Mouse (Mus musculus): Measurements from ENCODE around the gene Trove2. TPM values are rescaled to one million over a fixed set of nuclear protein-coding genes. Genes with fewer than 3 reads are reported as not detected.

The Trove2 gene
- total RNA-seq, 1 experiment from 2014 or later = 2.1 TPM

Other genes starting within 250 kb of the Trove2 start
- 0.10 TPM in 2 of 3 replicates, not detected in the other for gene B3galt2, start 136.4 kb downstream of the Trove2 start, total RNA-seq (2017)
- gene Cdc73, start 74.2 kb downstream of the Trove2 start, total RNA-seq (2017) = 8.4 to 27.0 TPM (median 24.3 TPM) in 3 replicates
- 11.3 to 39.8 TPM (median 23.3 TPM) in 3 replicates for gene Glrx2, start 60.7 kb downstream of the Trove2 start, total RNA-seq (2017)
- gene Uchl5, start 204 bp upstream of the Trove2 start, total RNA-seq (2017) = 65.4 to 91.0 TPM (median 83.2 TPM) in 3 replicates
- gene Rgs2, start 227.1 kb upstream of the Trove2 start, total RNA-seq (2017) = 463 to 869 TPM (median 773 TPM) in 3 replicates